Mouse (Mus musculus) testis, adult 2 months (tissue): ENCODE data around the gene Plekhs1.

Experiments used
- CTCF ChIP-seq: fragments of 200-500 bp; IDR thresholded peaks from 2 replicates; pipeline ENCODE4 v1.5.1; 2012; ENCODE audit warnings: low read depth, mild to moderate bottlenecking, inconsistent platforms, low read length, moderate library complexity; ENCODE audit not compliant: control insufficient read depth, insufficient read depth, insufficient replicate concordance
- POLR2A ChIP-seq: fragments of 200-500 bp; IDR thresholded peaks from 2 replicates; pipeline ENCODE4 v1.6.1; 2012; ENCODE audit warnings: low read depth, mild to moderate bottlenecking, inconsistent platforms, low read length, moderate library complexity; ENCODE audit not compliant: control insufficient read depth

DNA sequence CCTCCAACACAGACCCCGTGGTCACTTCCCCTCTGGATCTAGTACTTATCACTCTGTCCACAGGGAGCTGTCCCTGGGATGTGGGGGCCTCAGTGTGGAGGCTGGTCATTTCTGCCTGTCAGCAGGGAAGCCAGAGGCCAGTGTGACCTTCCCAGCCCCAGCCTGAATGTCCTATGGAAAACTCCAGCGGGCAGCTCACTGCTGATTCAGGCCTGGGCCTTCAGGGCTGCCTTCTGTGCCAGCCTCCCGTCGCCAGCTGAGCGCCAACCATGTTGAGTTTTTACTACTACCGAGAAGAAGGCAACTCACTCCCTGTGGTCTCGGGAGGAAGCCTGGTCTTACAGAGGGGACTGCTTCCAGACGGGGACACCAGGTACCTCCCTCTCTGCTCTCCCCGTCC is 35.9 kb upstream of the Plekhs1 start:
- no peak for TF ChIP-seq CTCF
- no peak for TF ChIP-seq POLR2A
